Mouse (Mus musculus) bone marrow, adult 2 months (tissue): ENCODE data around the gene Olfr1499. TPM values are rescaled to one million over a fixed set of nuclear protein-coding genes. Genes with fewer than 3 reads are reported as not detected.

Experiments used
- H3K27ac ChIP-seq: fragments of 200-500 bp; 2 replicates; pipeline ENCODE4 v1.5.1; 2012; ENCODE audit warnings: low read depth, mild to moderate bottlenecking, control low read depth, inconsistent platforms, low read length; ENCODE audit not compliant: control insufficient read depth, poor library complexity, insufficient read depth
- H3K4me1 ChIP-seq: fragments of 200-500 bp; 2 replicates; pipeline ENCODE4 v1.6.1; 2011; ENCODE audit warnings: low read length; ENCODE audit not compliant: control insufficient read depth, insufficient read depth
- H3K4me3 ChIP-seq: fragments of 200-500 bp; replicated peaks from 2 replicates; pipeline ENCODE3; 2011; ENCODE audit warnings: mild to moderate bottlenecking, low read depth, low read length, control low read depth; ENCODE audit not compliant: control insufficient read depth
- CTCF ChIP-seq: fragments of 200-500 bp; IDR thresholded peaks from 2 replicates; pipeline ENCODE4 v1.5.1; 2011; ENCODE audit warnings: low read length, control low read depth; ENCODE audit not compliant: control insufficient read depth, insufficient read depth
- POLR2A ChIP-seq: fragments of 200-500 bp; IDR thresholded peaks from 2 replicates; pipeline ENCODE4 v1.6.1; 2011; ENCODE audit warnings: low read depth, mild to moderate bottlenecking, control low read depth, low read length, borderline replicate concordance; ENCODE audit not compliant: control insufficient read depth
- WGBS: fragments of 180-500 bp; shearing (Covaris S2); methylation state at CpG from one replicate; pipeline ENCODE4 v1.1.7; 2018; 5-methylcytosine and 5-hydroxymethylcytosine counted together
- polyA plus RNA-seq: library from polyadenylated mRNA; stranded (reverse); fragments of >200 nt; gene quantifications from 2 replicates; pipeline ENCODE4 v1.2.4, GENCODE M21; 2011; ENCODE audit warnings: low replicate concordance; ENCODE audit not compliant: missing spikeins, insufficient read depth, insufficient read length

The Olfr1499 gene
- polyA plus RNA-seq, 1 experiment, result not detected

DNA sequence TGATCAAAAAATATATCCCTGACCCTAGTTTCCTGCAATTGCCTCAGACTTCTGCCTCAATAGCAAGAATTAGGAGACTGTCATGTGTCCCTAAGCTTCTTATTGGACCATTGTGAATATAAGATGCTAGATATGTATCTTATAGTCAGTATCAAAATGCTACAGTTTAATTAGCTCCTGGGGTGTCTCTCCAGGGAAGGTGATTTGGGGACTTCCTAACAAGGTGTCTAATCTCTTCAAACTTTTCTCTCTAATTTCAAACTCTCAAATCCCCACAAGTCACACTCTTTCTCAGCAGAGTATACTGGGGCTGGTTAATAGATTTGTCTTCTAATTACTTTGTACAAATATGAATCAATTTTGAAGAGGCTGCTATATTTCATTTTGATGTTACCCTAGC is 21.1 kb downstream of the Olfr1499 start, which contains the start of gene Olfr1497:
TSS of gene Olfr1497 (minus strand) at position 101 of the 400 bp plus-strand sequence.
- H3K4me1 ChIP-seq, result no peaks in the 10 kb centered on the region
- TF ChIP-seq CTCF (no peak), POLR2A (no peak)

DNA sequence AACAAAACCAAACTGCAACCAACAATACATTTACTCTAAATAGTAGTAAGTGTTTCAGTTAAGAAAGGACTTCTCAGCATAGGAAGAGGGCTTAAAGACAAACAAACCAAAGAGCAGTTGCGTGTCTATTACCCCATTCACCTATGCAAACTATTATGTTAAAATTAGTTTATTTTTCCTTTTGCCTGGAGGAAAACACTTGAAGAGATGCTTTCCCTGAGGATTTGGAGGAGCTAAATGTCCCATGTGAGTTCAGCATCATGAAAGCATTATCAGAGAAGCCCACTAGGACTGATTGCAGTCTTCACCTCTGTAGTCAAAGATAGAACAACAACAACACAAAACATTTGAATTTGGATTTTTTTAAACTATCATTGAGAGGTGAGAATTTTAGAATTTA is 41.7 kb downstream of the Olfr1499 start, which contains the start of gene Olfr1496:
TSS of gene Olfr1496 (plus strand) at position 301 of the 400 bp plus-strand sequence.
- no peak within 1 kb of the TSS for H3K27ac ChIP-seq
- 77% methylated on average over 1 of the region's 1 CpGs for WGBS
- no peaks in the 10 kb centered on the region for H3K4me1 ChIP-seq
- no peak for TF ChIP-seq CTCF
- no peak for TF ChIP-seq POLR2A
- H3K4me3 ChIP-seq, result no peak within 1 kb of the TSS

More for the DNA sequence above, 21.1 kb downstream of the Olfr1499 start, which contains the start of gene Olfr1497:
- Histone ChIP-seq H3K4me3 (no peak within 1 kb of the TSS), H3K27ac (no peak within 1 kb of the TSS)

DNA sequence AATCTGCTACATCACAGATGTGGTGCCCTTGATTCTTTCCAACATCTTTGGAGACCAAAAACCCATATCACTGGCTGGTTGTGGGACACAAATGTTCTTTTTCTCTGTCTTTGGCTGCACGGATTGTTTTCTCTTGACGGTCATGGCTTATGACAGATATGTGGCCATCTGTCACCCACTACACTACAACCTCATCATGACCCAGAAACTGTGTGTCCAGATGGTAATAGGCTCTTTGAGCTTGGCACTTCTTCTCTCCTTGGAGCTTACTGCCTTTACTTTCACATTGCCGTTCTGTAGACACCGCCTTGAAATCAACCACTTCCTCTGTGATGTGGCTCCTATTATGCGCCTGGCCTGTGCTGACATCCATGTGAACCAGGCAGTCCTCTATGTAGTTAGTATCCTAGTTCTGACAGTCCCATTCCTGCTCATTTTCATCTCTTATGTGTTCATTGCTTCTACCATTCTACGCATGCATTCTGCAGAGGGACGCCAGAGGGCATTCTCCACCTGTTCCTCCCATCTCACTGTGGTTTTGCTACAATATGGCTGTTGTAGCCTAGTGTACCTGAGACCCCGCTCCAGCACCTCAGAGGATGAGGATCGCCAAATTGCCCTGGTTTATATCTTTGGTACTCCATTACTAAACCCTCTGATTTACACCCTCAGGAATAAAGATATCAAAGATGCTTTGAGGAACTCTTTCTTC is 50.5 kb downstream of the Olfr1499 start:
- Histone ChIP-seq H3K4me1 (no peaks in the 10 kb centered on the region), H3K4me3 (no peak overlapping the region), H3K27ac (no peak overlapping the region)
- WGBS, result 85% methylated on average over 9 of the region's 9 CpGs
- TF ChIP-seq POLR2A (no peak), CTCF (no peak)

DNA sequence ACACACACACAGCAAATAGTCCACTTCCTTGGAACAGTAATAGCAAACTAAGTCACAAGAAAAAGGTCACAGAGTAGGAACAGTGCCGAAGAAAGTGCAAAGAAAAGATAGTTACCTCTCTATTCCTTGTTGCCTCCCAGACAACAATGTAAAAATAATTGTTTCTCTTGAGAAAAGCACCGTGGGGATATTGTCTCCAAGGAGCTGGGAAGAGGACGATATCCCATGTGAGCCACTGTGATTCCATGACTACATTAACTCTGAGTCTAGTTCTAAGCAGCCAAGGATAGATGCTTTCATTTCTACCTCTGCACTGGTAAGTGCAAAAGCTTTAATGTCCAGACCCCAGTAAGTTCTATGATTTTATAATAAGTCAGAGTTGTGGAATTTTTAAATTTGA is 54.9 kb downstream of the Olfr1499 start, which contains the start of gene Olfr1495:
TSS of gene Olfr1495 (plus strand) at position 301 of the 400 bp plus-strand sequence.
- no peak within 1 kb of the TSS for H3K4me3 ChIP-seq
- no peak for TF ChIP-seq CTCF
- no peak for TF ChIP-seq POLR2A
- H3K4me1 ChIP-seq, result no peaks in the 10 kb centered on the region
- 66% methylated on average over 3 of the region's 3 CpGs for WGBS
- H3K27ac ChIP-seq, result no peak within 1 kb of the TSS

Other genes with a start within 250 kb of the Olfr1499 start
- gene Olfr1484, start 235.9 kb downstream of the Olfr1499 start, polyA plus RNA-seq, result not detected in 2 replicates
- gene Olfr1487, start 202.1 kb downstream of the Olfr1499 start, polyA plus RNA-seq, result not detected in 2 replicates
- gene Olfr1489, start 187.8 kb downstream of the Olfr1499 start, polyA plus RNA-seq, result 0.20 and 0.40 TPM in 2 replicates
- gene Olfr1490, start 168.4 kb downstream of the Olfr1499 start, polyA plus RNA-seq, result not detected in 2 replicates
- gene Olfr1491, start 122.2 kb downstream of the Olfr1499 start, polyA plus RNA-seq, result not detected in 2 replicates
- gene Olfr1493-ps1, start 96.2 kb downstream of the Olfr1499 start, polyA plus RNA-seq, result not detected in 2 replicates
- gene Olfr1494, start 79.7 kb downstream of the Olfr1499 start, polyA plus RNA-seq, result not detected in 2 replicates
- gene Olfr1495, start 54.8 kb downstream of the Olfr1499 start, polyA plus RNA-seq, result not detected in 2 replicates
- not detected in 2 replicates for gene Olfr1496, start 41.6 kb downstream of the Olfr1499 start, polyA plus RNA-seq
- gene Olfr1497, start 21.2 kb downstream of the Olfr1499 start, polyA plus RNA-seq, result not detected in 2 replicates
- not detected in 2 replicates for gene Olfr1500, start 11.0 kb upstream of the Olfr1499 start, polyA plus RNA-seq
- not detected in 2 replicates for gene Olfr1501, start 31.2 kb upstream of the Olfr1499 start, polyA plus RNA-seq
- not detected in 2 replicates for gene Olfr1502, start 42.3 kb upstream of the Olfr1499 start, polyA plus RNA-seq
- gene Olfr1504, start 78.5 kb upstream of the Olfr1499 start, polyA plus RNA-seq, result not detected in 2 replicates
- gene Olfr1505, start 94.1 kb upstream of the Olfr1499 start, polyA plus RNA-seq, result not detected in 2 replicates